Mouse (Mus musculus): ENCODE measurements around the gene Nudt22. TPM values are rescaled to one million over a fixed set of nuclear protein-coding genes. Genes with fewer than 3 reads are reported as not detected.
"Not testable (repeated sequence)": the region's sequence is repeated elsewhere in the genome, so short reads cannot be mapped to it uniquely, and the experiment has no call there.

The Nudt22 gene
- polyA plus RNA-seq, 1 experiment from 2014 or later, result 19.1 TPM

DNA sequence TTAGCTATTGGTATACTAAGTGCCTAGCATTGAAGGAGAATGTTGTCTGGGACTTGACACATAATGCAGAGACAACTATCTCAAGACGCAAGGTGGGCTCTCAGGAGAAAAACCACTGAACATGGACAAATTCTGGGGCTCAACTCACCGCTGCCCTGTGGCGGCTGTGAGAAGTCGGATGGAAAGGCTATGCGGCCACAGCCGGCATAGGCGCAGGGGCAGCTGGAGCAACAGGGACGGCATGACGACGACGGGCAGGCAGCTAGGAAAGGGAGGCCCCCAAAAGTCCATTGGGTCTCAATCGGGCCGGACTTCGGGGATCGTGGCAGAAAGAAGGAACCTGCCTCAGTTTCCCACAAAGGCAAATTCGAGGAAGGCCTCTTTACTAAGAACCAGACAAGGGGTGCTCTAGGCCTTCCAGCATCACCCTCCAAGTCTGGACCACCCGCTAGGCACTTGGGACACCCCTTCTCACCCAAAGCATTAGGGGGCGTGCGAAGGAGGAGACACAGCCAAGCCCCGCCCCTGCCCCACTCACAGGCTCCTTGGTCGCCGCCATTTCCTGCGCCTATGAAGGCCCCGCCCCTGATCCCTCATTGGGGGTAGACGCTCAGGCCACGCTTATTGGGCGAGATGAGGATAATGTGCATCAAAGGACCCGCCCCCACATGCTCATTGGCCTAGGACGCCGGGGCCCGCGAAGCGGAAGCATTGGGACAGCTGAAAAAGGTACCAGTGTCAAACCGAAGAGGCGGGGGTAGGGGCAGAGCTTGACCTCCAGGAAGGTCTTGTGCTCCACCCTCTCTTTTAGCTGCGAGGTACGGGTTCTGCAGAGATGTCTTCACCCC is 3.7 kb downstream of the Nudt22 start, which contains the start of gene Dnajc4:
Dnajc4 (minus strand) TSS at position 562 of the 848 bp plus-strand sequence.
- Histone ChIP-seq H3K27ac (replicated peaks) (peak within 1 kb of the TSS; percentile 87), H3K27me3 (ENCODE audit: low read depth, poor library complexity, severe bottlenecking) (no peaks in the 10 kb centered on the region), H3K4me3 (peak within 1 kb of the TSS; percentile 71), H3K36me3 (peaks cover 4% of the 10 kb centered on the region; the same call in 1 of the 2 replicates), H3K9me3 (replicated peaks) (no peaks in the 10 kb centered on the region), H3K4me1 (peaks cover 65% of the 10 kb centered on the region)
- peak; percentile 98 for DNase-seq (ENCODE audit: low spot score)
- WGBS, result 3% methylated on average over 37 of the region's 37 CpGs

GRCm38 (mm10) chr19:6991166-6991565 is 4.8 kb downstream of the Nudt22 start:
- DNase-seq (ENCODE audit: low spot score); H3K4me3 ChIP-seq; H3K36me3 ChIP-seq; H3K27me3 ChIP-seq (ENCODE audit: low read depth, poor library complexity, severe bottlenecking); H3K27ac ChIP-seq (replicated peaks); H3K9me3 ChIP-seq (replicated peaks): not testable (repeated sequence)
- WGBS, result 93% methylated on average over 6 of the region's 6 CpGs
- H3K4me1 ChIP-seq, result peaks cover 65% of the 10 kb centered on the region

GRCm38 (mm10) chr19:6990712-6991111 is 5.2 kb downstream of the Nudt22 start:
- Histone ChIP-seq H3K4me1 (peaks cover 66% of the 10 kb centered on the region), H3K27ac (replicated peaks) (no peak overlapping the region), H3K27me3 (ENCODE audit: low read depth, poor library complexity, severe bottlenecking) (no peaks in the 10 kb centered on the region), H3K9me3 (replicated peaks) (no peaks in the 10 kb centered on the region), H3K4me3 (no peak overlapping the region), H3K36me3 (peaks cover 6% of the 10 kb centered on the region)
- DNase-seq (ENCODE audit: low spot score), result no peak
- WGBS, result 91% methylated on average over 6 of the region's 6 CpGs

DNA sequence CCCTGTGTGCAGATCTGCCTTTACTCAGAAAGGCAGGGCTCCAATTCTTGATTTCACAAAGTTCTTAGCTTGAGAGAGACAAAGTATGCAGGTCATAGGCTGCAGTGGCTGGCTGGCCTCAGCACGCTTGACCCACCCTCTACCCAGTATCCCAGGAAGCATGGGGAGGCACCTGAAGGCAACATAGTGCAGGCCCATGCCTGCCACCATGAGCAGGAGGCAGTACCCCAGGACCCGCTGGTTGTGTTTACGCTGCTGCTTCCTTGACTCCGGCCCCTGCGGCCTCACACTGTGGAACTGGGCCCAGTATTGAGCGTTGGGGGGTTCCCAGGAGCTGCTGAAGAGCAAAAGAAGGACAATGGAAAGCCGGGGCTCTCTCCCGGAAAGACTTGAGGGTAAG is 6.7 kb downstream of the Nudt22 start:
- 87% methylated on average over 8 of the region's 8 CpGs for WGBS
- Histone ChIP-seq H3K36me3 (peaks cover 19% of the 10 kb centered on the region), H3K4me3 (no peak overlapping the region), H3K9me3 (replicated peaks) (no peaks in the 10 kb centered on the region), H3K27me3 (ENCODE audit: low read depth, poor library complexity, severe bottlenecking) (no peaks in the 10 kb centered on the region), H3K4me1 (peaks cover 56% of the 10 kb centered on the region), H3K27ac (replicated peaks) (no peak overlapping the region)
- DNase-seq (ENCODE audit: low spot score), result no peak

- 5% methylated on average over 8 of the region's 8 CpGs for WGBS
These were observed 8.0 kb downstream of the Nudt22 start for GRCm38 (mm10) chr19:6987904-6988285.

DNA sequence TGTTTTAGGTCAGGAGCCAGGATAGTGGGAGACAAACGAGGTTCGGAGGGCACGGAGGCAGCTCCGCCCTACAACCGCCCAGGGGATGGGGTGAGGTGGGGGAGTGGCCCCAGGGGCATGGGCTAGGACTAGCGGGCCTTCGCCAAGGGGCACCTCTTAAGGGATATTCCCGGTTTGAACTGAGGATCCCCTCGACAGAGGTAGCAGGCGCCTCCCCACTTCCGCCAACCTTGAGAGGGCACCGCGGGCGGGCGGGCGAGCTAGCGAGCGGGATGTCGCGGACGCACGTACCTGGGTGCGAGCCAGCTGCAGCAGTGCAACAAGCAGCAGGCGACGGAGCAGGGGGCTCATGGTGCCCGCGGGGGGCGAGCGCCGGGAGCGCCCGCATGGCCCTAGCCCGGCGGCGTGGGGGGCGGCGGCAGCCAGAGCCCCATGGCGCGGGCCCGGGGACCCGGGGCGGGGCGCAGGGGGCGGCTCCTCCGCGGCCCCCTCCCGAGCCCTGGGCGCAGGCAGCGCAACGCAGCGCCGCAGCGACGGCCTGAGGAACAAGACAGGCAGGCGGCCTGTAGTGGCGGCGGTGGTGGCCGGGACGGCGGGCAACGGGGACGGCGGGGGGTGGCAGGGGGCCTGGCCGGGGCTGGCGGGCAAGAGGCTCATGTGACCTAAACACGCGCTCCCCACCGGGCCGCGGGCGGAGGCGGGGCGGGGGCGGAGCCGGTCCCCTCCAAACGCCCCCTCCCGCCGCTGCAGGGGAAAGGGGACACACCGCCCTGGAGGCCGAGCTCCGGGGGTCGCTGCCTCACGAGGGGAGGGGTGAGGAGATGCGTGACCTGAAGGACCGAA is 8.6 kb downstream of the Nudt22 start, which contains the start of gene Vegfb:
Vegfb (minus strand) TSS at position 591 of the 843 bp plus-strand sequence.
- peak within 1 kb of the TSS; percentile 94 for H3K4me3 ChIP-seq
- peak; percentile 75 for DNase-seq (ENCODE audit: low spot score)
- no peaks in the 10 kb centered on the region for H3K27me3 ChIP-seq (ENCODE audit: low read depth, poor library complexity, severe bottlenecking)
- under 1% methylated on average over 82 of the region's 85 CpGs for WGBS
- H3K27ac ChIP-seq (replicated peaks), result peak within 1 kb of the TSS; percentile 97
- peaks cover 37% of the 10 kb centered on the region for H3K36me3 ChIP-seq
- peaks cover 43% of the 10 kb centered on the region for H3K4me1 ChIP-seq
- H3K9me3 ChIP-seq (replicated peaks), result no peaks in the 10 kb centered on the region

More at GRCm38 (mm10) chr19:6987904-6988285, 8.0 kb downstream of the Nudt22 start:
- H3K4me1 ChIP-seq, result peaks cover 47% of the 10 kb centered on the region
- H3K27me3 ChIP-seq (ENCODE audit: low read depth, poor library complexity, severe bottlenecking), result no peaks in the 10 kb centered on the region
- H3K27ac ChIP-seq (replicated peaks), result peak overlapping the region; percentile 97
- peak overlapping the region; percentile 94 for H3K4me3 ChIP-seq
- no peaks in the 10 kb centered on the region for H3K9me3 ChIP-seq (replicated peaks)
- no peak for DNase-seq (ENCODE audit: low spot score)
- H3K36me3 ChIP-seq, result peaks cover 31% of the 10 kb centered on the region

DNA sequence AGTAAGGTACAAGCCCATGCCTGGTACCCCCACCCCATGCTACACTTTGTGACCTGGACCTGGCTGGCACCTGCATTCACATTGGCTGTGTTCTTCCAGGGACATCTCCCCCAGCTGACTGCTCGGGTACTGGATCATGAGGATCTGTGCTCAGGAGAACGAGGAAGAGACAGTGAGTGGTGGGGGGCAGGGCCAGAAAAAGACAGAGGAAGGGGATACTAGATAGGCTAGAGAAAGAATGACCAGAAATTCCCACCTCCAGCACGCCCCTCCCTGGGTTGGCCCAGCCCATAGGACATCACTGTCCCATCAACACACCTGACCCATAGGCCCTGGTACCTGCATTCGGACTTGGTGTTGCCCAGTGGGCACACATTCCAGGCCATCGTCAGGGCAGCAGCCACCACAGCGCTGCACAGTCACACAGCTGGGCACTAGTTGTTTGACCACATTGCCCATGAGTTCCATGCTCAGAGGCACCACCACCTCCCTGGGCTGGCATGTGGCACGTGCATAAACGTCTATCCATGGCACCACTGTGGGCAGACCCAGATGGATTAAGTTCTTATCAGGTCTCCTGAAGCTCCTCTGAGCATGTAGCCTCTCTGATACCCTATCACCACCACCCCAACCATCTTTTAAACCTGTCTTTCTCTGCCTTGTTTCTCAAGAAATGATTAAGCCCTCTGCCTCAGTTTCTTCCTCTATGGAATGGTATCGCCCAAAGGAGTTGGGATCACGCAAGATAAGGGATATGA is 9.8 kb downstream of the Nudt22 start:
- H3K9me3 ChIP-seq (replicated peaks), result no peaks in the 10 kb centered on the region
- 79% methylated on average over 10 of the region's 10 CpGs for WGBS
- H3K4me3 ChIP-seq, result peak overlapping the region; percentile 94
- no peak for DNase-seq (ENCODE audit: low spot score)
- 0 out of 2 replicates have a peak overlapping the region, but pooled peaks have one; percentile 46 for H3K27ac ChIP-seq (replicated peaks)
- no peaks in the 10 kb centered on the region for H3K27me3 ChIP-seq (ENCODE audit: low read depth, poor library complexity, severe bottlenecking)
- H3K4me1 ChIP-seq, result peaks cover 39% of the 10 kb centered on the region
- H3K36me3 ChIP-seq, result peaks cover 44% of the 10 kb centered on the region

- WGBS, result 90% methylated on average over 19 of the region's 19 CpGs
- Histone ChIP-seq H3K4me1 (peaks cover 42% of the 10 kb centered on the region), H3K4me3 (peak overlapping the region; percentile 20; the same call in 1 of the 2 replicates), H3K27me3 (ENCODE audit: low read depth, poor library complexity, severe bottlenecking) (no peaks in the 10 kb centered on the region), H3K36me3 (peaks cover 44% of the 10 kb centered on the region), H3K9me3 (replicated peaks) (no peaks in the 10 kb centered on the region), H3K27ac (replicated peaks) (0 out of 2 replicates have a peak overlapping the region, but pooled peaks have one; percentile 23)
- no peak for DNase-seq (ENCODE audit: low spot score)
These were observed 10.6 kb downstream of the Nudt22 start for GRCm38 (mm10) chr19:6985300-6985699.

- 67% methylated on average over 5 of the region's 5 CpGs for WGBS
- Histone ChIP-seq H3K27ac (replicated peaks) (no peak overlapping the region), H3K36me3 (peaks cover 42% of the 10 kb centered on the region), H3K9me3 (replicated peaks) (no peaks in the 10 kb centered on the region), H3K4me1 (peaks cover 57% of the 10 kb centered on the region), H3K4me3 (no peak overlapping the region), H3K27me3 (ENCODE audit: low read depth, poor library complexity, severe bottlenecking) (no peaks in the 10 kb centered on the region)
- DNase-seq (ENCODE audit: low spot score), result no peak
These were observed 12.3 kb downstream of the Nudt22 start for GRCm38 (mm10) chr19:6983621-6984020.

- DNase-seq (ENCODE audit: low spot score), result no peak
These were observed 14.5 kb downstream of the Nudt22 start for GRCm38 (mm10) chr19:6981465-6981864.

DNA sequence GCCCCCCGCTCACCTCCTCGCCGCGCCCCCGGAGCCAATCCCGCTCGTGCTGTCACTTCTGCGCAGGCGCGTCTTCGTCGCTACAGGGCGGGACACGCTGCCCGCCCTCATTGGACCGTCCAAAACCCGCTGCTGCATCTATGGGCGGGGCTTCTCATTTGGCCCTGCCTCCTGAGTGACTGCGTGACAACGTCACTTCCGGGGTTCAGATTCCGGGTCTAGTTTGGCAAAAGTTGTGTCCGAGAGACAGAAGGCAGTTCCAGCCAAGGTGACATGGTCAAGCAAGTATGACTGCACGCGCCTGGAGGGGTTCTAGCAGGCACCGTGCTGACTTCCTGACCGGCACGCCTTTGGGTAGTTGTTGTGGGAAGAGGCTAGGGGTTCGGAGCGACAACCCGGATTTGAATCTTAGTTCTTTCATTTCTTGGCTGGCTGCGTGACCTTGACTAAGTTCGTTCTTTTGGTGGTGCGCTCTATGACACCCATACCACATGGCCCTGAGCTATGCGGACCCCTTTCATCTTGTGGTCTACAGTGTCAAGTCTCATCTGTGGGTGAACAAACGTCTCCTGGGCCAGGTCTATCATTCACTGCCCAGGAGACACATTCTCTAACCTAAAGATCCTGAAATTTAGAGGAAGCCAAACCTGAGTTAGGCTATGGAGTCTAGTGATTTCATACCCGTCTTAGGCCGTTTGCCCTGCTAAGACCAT is 15.4 kb downstream of the Nudt22 start, which contains the start of gene Fkbp2:
Fkbp2 (minus strand) TSS at position 121 of the 713 bp plus-strand sequence.
- 2% methylated on average over 38 of the region's 38 CpGs for WGBS
- H3K36me3 ChIP-seq, result peaks cover 63% of the 10 kb centered on the region

More at GRCm38 (mm10) chr19:6981465-6981864, 14.5 kb downstream of the Nudt22 start:
- Histone ChIP-seq H3K9me3 (replicated peaks) (no peaks in the 10 kb centered on the region), H3K36me3 (peaks cover 64% of the 10 kb centered on the region), H3K27me3 (ENCODE audit: low read depth, poor library complexity, severe bottlenecking) (no peaks in the 10 kb centered on the region), H3K27ac (replicated peaks) (no peak overlapping the region), H3K4me3 (peak overlapping the region; percentile 66), H3K4me1 (peaks cover 58% of the 10 kb centered on the region)
- 92% methylated on average over 4 of the region's 4 CpGs for WGBS

More for the DNA sequence above, 15.4 kb downstream of the Nudt22 start, which contains the start of gene Fkbp2:
- Histone ChIP-seq H3K4me3 (peak within 1 kb of the TSS; percentile 66), H3K9me3 (replicated peaks) (no peaks in the 10 kb centered on the region), H3K27ac (replicated peaks) (peak within 1 kb of the TSS; percentile 97), H3K4me1 (peaks cover 59% of the 10 kb centered on the region), H3K27me3 (ENCODE audit: low read depth, poor library complexity, severe bottlenecking) (no peaks in the 10 kb centered on the region)
- peak; percentile 99 for DNase-seq (ENCODE audit: low spot score)
